Mouse (Mus musculus) brown adipose tissue, adult 24 weeks (tissue): ENCODE results near the gene Ndufaf5. TPM values are rescaled to one million over a fixed set of nuclear protein-coding genes. Genes with fewer than 3 reads are reported as not detected.

Source experiments
- H3K27ac ChIP-seq: fragments of 200-500 bp; replicated peaks from 2 replicates; pipeline ENCODE4 v1.5.1; 2012; ENCODE audit warnings: low read depth, mild to moderate bottlenecking, low read length
- H3K4me1 ChIP-seq: fragments of 200-500 bp; 2 replicates; pipeline ENCODE4 v1.6.1; 2012; ENCODE audit warnings: low read length, mixed read lengths; ENCODE audit not compliant: control insufficient read depth, insufficient read depth, insufficient read length
- H3K4me3 ChIP-seq: fragments of 200-500 bp; 2 replicates; pipeline ENCODE4 v1.5.1; 2012; ENCODE audit warnings: low read depth, mild to moderate bottlenecking, low read length, moderate library complexity; ENCODE audit not compliant: insufficient read depth
- polyA plus RNA-seq: library from polyadenylated mRNA; stranded (reverse); fragments of >200 nt; gene quantifications from 2 replicates; pipeline ENCODE4 v1.2.4, GENCODE M21; 2012; ENCODE audit not compliant: missing spikeins, insufficient read depth, insufficient read length

Gene Ndufaf5
- polyA plus RNA-seq, 1 experiment: 62.7 TPM

DNA sequence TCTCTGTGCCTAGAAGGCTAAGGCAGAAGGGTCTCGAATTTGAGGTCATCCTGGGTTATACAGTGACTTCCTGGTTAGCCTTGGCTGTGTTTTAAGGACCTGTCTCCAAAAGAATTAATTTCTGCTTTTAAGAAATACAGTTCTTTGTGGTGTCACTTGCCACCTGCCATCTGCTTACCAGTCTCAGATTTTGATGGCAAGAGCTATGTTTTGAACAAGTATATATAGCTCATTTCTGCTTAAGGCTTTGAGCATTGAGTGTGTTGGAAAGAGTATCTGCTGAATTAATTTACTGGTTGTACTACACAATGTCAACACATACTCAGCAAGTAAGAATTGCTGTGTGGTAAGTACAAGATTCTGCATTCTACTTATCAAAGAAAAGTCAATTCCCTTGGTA lies 59.8 kb downstream of the Ndufaf5 start:
- Histone ChIP-seq H3K27ac (no peak overlapping the region), H3K4me1 (no peaks in the 10 kb centered on the region), H3K4me3 (no peak overlapping the region)

DNA sequence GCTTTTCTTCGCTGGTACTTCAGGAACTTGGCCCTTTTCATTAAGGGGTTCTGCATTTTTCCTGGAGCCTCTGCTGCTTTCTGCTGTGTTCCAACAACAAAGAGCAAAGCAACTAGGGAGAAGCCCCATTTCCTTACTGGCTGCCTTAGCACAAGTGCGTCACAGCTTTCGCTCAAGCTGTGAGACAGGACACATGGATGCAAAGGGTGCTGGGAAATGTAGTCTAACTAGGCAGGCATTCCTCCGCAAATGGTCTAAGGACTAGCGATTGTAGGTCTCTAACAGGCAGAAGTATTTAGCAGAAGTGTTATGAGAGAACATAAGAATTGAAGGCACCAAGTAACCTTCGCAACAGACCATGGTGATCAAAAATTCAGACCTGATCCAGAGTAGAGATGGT lies 66.8 kb downstream of the Ndufaf5 start:
- Histone ChIP-seq H3K4me1 (no peaks in the 10 kb centered on the region), H3K4me3 (no peak overlapping the region), H3K27ac (no peak overlapping the region)

GRCm38 (mm10) chr2:140242398-140242797 lies 71.9 kb downstream of the Ndufaf5 start:
- Histone ChIP-seq H3K27ac (no peak overlapping the region), H3K4me3 (no peak overlapping the region), H3K4me1 (no peaks in the 10 kb centered on the region)

GRCm38 (mm10) chr2:140243105-140243504 lies 72.7 kb downstream of the Ndufaf5 start:
- no peaks in the 10 kb centered on the region for H3K4me1 ChIP-seq

More at GRCm38 (mm10) chr2:140243105-140243504, 72.7 kb downstream of the Ndufaf5 start:
- Histone ChIP-seq H3K4me3 (no peak overlapping the region), H3K27ac (no peak overlapping the region)

Other genes starting within 250 kb of the Ndufaf5 start
- gene Tasp1, start 103.8 kb upstream of the Ndufaf5 start, polyA plus RNA-seq: 4.8 and 6.1 TPM in 2 replicates
- not detected in 2 replicates for gene Gm17374, start 18.6 kb upstream of the Ndufaf5 start, polyA plus RNA-seq
- 10.4 and 16.9 TPM in 2 replicates for gene Esf1, start 85 bp upstream of the Ndufaf5 start, polyA plus RNA-seq
- not detected in 2 replicates for gene Sel1l2, start 219.1 kb downstream of the Ndufaf5 start, polyA plus RNA-seq
- gene Macrod2, start 224.7 kb downstream of the Ndufaf5 start, polyA plus RNA-seq: 8.3 and 8.7 TPM in 2 replicates